Mouse (Mus musculus) adrenal gland, adult (tissue): ENCODE data around the gene Abcc12.

Experiments
- DNase-seq, 2 experiments: peaks; one replicate each; pipeline ENCODE4 v3.0.0; 2022 to 2023; ENCODE audit warnings: low spot score in 1 of 2; ENCODE audit not compliant: inconsistent age in 2 of 2

The Abcc12 gene

DNA sequence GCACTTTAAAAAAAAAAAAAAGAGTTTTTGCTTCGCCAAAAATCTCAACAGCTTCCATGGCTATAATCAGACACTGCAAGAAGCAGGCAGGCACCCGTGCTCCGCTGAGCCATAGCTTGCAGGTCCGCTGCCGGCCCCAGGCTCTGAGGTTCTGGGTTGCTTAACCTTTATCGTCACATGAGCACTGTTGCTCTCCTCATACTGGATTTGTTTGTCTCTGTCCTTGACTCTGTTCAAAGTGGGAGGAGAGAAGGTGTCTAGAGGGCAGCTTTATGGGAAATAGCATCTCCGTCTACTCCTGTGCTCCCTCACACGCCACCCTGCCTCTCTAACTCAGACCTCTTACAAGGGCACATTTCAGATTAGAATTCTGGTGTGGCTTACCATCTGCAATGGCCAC, 1.8 kb downstream of the Abcc12 start:
- no peak for DNase-seq

GRCm38 (mm10) chr8:86578076-86578475, 2.4 kb downstream of the Abcc12 start:
- peak; percentile 32 to 56 for DNase-seq

DNA sequence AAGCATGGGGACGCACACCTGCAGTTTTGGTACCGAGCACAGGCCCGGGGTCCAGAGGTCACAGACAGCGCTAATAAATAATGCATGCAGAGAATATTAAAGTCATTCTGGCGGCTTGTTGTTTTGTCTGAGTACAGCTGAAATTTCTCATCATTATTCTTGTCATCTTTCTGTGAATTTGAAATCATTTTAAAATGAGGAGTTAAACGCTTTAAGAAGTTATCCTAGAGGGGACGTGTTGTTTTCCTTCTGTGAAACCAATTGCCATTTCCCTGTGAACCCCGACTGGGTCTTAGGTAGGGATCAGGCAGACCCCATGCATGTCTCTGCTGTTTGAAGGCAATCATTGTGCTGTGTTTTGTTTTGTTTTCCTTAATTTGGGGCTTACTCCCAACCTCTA, 2.9 kb downstream of the Abcc12 start:
- DNase-seq, result no peak

DNA sequence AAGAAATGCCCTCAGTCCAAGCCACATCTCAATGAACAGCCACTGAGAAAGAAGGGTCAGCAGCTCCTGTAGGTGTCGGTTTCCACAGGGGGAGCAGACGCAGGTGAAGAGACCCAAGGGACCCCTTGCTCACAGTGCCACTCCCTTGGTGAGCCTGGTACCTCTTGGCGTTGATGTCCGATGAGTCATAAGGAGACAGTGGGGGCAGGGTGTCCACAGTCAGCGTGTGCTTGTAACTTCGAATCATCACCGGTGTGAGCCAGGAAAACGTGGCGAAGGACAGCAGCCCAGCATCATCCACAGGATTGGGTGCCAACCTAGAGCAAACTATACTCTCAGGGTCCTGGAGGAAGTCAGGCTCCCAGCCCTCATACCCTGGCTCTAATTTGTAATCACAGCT, 16.8 kb downstream of the Abcc12 start:
- no peak for DNase-seq

DNA sequence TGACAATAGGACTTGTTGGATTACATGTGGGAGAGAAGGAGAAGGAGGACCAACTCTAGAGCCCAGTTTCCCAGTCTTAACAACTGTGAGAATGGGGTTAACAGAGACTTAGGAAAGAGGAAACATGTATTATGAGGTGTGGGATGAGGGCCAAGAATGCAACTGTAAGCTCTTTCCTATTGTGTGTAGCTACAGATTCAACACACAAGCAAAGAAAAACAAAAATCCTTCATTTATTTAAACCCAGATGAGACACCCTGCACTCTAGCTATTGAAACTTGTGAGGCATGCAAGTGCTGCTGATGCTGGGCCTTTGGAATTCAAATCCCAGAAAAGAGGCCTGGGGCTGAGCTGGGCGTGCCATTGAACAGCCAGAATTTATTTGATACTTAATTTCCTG, 18.7 kb downstream of the Abcc12 start:
- DNase-seq, result no peak

GRCm38 (mm10) chr8:86560688-86561065, 19.8 kb downstream of the Abcc12 start:
- no peak for DNase-seq

DNA sequence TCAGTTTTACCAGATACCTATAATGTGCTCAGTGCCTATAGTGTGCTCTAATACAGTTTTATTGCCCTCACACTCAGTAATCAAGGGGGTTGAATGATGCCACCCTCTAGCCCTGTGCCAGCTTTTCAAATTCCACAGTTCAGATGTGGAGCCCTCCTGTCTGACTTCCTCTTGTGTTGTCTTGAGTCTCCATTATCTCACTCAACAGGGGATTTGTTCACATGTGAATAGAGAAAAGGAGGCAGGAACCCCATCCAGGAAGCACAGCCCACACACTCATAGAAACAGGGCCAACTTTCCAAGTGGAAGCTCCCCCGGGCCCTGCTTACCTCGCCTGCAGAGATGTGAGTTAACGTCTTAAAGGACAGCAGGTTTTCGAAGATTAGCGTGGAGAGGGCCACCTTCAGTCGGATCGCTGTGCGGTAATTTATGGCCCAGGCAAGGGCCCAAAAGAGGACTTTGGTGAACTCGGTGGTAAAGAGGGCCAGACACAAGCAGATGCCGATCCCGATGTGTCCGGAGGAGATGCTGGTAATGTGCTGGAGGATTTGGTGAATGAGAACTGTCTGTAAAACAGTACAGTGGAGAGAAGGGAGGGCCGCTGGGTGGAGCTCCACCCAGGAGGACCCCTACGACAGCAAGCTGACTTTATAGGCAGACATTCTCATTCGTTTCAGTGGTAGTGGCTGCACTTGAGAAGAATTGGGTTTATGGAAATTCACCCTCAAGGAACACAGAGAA, 20.4 kb downstream of the Abcc12 start:
- no peak for DNase-seq

GRCm38 (mm10) chr8:86557186-86558045, 23.1 kb downstream of the Abcc12 start:
- no peak for DNase-seq

- no peak for DNase-seq
These were observed 24.9 kb downstream of the Abcc12 start for GRCm38 (mm10) chr8:86555564-86555963.

GRCm38 (mm10) chr8:86554220-86554891, 26.1 kb downstream of the Abcc12 start:
- peak; percentile 24 to 54 for DNase-seq

DNA sequence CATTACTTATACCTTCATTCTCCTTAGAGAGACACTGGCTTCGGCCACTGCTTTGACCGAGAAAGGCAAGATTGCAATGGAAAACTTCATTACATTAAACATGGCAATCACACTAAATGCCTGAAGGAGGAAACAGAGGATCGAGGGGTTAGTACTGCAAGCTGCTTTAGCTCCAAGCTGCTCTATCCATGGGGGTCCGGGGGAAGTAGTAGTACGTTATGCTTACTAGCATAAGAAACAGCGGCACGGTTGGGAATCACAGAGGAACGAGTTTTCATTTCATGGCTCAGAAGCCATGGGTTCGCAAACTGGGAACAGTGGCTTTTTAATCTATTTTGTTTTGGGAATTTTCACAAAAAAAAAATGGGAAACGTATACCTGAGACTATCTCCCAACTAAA, 30.0 kb downstream of the Abcc12 start:
- DNase-seq, result no peak

DNA sequence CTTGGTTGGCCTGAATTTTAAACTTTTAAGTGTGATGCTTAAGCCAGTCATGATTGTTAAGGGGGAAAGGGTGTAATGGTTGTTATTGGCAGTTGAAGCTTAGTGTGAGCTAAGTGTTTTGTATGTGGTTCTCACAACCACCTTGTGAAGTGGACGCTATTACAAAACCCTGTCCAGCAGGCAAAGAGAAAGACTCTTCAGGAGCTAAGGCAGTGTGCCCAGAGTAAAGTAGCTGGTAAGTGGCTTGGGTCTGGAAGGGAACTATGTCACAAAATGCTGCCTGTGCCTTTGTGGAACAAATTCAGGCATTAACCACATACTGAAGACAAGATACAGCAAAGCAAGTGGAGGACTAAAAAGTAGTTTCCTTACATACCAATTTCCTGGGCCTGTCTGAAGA, 34.5 kb downstream of the Abcc12 start:
- DNase-seq, result no peak

DNA sequence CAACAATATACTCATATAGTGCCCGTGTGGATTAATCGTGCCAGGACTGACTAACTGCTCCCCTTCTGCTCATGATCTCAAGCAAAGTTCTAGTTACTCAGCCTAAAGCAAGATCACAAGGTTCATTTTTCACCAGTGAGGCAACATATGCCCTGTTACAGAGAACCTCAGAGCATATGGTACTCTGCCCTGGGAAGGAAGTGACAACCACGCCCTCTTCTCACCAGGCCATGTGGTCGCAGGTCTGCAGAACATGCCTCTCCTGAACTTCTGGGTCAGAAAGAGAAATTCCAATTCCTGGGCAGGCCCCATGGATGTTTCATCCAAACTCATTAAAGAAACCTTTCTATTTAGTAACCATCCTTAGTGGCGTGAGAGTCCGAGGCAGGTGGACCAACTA, 39.6 kb downstream of the Abcc12 start:
- no peak for DNase-seq

DNA sequence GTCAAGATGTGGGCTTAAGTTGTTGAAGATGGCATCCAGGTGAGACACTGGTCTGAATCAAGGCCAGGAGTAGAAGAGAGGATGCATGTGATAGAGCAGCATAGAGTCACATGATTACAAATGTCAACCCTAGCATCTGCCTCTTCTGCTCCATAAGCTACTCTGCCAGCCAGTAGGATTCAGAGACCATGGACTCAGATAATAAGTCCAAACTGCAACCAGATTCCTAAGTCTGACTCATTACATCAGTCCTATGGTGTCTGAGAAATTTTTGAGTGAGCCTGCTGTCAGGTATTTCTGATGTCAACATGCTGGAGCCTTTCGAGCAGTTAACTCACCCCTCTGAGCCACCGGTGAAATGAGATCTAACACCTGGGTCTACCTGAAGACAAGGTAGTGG, 40.1 kb downstream of the Abcc12 start:
- DNase-seq, result no peak

GRCm38 (mm10) chr8:86536663-86536987, 43.9 kb downstream of the Abcc12 start:
- DNase-seq, result no peak

DNA sequence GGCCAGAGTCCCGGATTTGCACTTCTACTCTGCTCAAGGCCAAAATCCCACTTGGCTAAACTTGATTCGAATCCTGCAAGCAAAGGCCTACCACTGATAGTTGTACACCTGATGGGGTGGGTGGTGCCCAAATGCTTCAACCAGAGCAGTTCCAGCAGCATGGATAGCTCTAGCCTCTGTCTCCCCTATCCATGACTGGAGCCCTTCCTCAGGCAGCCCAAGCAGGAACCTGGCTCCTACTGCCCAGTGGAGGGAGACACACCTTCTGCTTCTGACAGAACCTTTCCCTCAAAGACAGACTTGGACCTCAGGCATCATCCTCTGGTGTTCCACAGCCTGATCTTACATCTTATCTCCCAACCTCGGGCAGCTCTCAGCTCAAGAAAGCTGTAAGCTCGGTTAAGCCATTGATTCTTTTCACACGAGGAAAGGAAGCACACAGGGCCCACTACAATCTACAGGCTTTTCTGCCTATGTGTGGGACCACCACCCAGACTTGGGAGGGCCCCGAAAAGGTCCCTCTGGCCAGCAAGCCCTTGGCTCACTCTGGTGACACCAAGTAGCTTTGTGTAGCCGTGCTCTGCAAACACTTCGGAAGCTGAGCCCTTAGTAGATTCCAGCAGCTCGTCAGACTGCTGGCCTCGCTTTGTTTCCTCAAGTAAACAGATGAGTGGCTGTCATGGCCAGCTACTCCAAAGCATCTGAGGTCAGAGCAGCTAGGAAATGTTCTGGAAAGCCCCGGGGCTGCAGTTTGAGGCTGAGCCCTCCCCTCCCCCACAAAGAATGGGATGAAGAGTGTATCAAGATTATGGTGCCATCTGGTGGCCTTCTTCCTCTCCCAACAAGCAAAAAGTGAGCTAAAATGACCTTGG, 44.5 kb downstream of the Abcc12 start:
- DNase-seq, result peak; percentile 74 to 91

- DNase-seq, result no peak
These were observed 45.4 kb downstream of the Abcc12 start for GRCm38 (mm10) chr8:86535068-86535560.

DNA sequence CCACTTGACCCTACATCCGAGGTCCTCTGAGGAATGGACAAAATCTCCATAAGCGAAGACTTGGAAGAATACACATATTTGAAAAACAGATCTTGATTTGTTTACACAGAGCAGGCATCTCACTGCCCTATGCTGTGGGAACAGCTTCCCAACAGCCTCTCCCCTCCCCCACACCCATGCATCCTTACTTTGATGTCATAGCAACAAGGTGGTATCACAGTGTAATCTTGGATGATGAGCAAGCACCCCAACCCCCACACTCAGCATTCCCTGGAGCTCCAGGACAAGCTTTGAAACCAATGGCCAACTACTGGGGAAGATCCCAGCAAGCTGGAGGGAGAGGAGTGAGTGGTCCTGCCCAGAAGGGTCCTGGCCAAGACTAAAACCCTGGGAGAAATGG, 50.8 kb downstream of the Abcc12 start:
- no peak for DNase-seq

DNA sequence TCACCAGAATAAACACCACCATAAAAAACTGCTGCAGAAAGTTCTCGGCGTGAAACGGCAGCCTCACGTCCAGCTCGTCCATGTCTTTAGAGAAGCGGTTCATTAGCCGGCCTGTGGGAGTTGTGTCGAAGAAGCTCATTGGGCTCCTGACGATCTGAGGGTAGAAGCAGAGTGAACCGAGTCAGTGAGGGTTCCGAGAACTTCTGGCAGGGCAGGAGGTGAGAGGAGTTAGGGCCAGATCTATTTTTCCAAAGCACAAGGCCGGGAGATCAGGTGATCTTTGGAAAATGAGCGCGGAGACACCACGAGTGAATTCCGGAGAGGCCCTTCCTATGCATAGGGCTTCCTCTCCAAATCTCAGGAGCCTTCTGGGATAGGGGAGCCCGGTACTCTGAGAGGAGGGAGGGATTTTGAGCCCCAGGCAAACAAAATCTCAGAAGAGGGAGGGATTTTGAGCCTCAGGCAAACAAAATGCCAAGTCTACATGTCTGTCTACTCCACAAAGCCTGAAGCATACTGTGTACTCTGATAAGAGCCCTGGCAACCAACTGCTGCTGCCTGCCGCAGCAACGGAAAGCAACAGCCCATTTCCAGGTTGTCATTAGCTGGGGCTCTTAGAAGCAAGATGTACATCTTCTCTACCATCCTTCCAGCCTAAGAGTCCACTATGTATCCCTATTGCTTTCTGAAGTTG, 53.0 kb downstream of the Abcc12 start:
- DNase-seq, result no peak

- no peak for DNase-seq
These were observed 53.7 kb downstream of the Abcc12 start for GRCm38 (mm10) chr8:86526808-86527207.
